8 mouse cellular contexts compared by ENCODE assay signal in the genomic region with DNA sequence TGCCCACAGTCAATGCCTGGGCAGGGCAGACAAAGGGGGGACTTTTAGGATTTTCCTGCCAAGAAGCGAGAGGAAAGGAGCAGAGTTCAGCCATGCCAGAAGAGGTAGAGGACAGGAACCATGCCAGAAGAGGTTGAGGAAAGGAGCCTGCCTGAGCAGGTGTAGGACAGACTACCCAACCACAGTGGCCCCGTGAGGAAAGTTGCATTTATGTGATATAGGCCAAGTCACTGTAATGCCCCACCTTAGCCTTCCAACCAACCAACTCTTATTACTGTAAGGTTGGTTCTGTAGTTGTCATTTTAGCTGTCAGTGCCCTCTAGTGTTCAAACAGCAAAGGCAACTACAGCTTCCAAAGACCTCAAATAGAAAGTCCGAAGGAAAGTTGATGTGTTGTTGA. TPM values are rescaled to one million over a fixed set of nuclear protein-coding genes. Genes with fewer than 3 reads are reported as not detected.
DNase-seq lines count a peak whose midpoint lies in the region; ATAC-seq and TF ChIP-seq lines count a peak whose summit lies in the region.

No protein-coding gene starts in this region.

- no peaks in the 10 kb centered on the region for H3K4me1 ChIP-seq in hindbrain, postnatal 0 days (ENCODE audit: insufficient read depth, low read length)
- H3K4me1 ChIP-seq in lung, embryonic 16.5 days (replicated peaks; ENCODE audit: control insufficient read depth, insufficient read depth, low read length) = no peaks in the 10 kb centered on the region
- H3K4me1 ChIP-seq in forebrain, embryonic 12.5 days = no peaks in the 10 kb centered on the region

- no peak for DNase-seq in frontal cortex, postnatal 10 days (ENCODE audit: low spot score in 2 of 2)
- peak; percentile 71 for DNase-seq in hindbrain, postnatal 0 days (ENCODE audit: low spot score)
- peak; percentile 19 for DNase-seq in telencephalon, adult 2 months (ENCODE audit: low read depth, low spot score)

- peak; percentile 44; the same call in 1 of the 2 replicates for ATAC-seq in frontal cortex, adult (ENCODE audit: low TSS enrichment)
- ATAC-seq in CD4-positive, CD25-positive, alpha-beta regulatory T cell, adult 4 months = peak; percentile 80
- ATAC-seq in common myeloid progenitor, adult 5-6 weeks (replicated peaks; ENCODE audit: low read depth, poor library complexity, severe bottlenecking) = peak; percentile 90
- no peak for ATAC-seq in hindbrain, postnatal 0 days
- ATAC-seq in lung, embryonic 16.5 days (ENCODE audit: low read depth) = no peak
- no peak for ATAC-seq in forebrain, embryonic 12.5 days (ENCODE audit: low FRiP score)

- no peak overlapping the region for H3K4me3 ChIP-seq in hindbrain, postnatal 0 days (ENCODE audit: low read length)
- no peak overlapping the region for H3K4me3 ChIP-seq in lung, embryonic 16.5 days (ENCODE audit: low read length)
- no peak overlapping the region for H3K4me3 ChIP-seq in forebrain, embryonic 12.5 days (replicated peaks)

- H3K27ac ChIP-seq in hindbrain, postnatal 0 days = no peak overlapping the region
- no peak overlapping the region for H3K27ac ChIP-seq in lung, embryonic 16.5 days (ENCODE audit: low read length)
- no peak overlapping the region for H3K27ac ChIP-seq in forebrain, embryonic 12.5 days

- H3K4me2 ChIP-seq in hindbrain, postnatal 0 days (ENCODE audit: low read depth, low read length) = no peak overlapping the region
- peak overlapping the region; percentile 34; the same call in 1 of the 2 replicates for H3K4me2 ChIP-seq in lung, embryonic 16.5 days (ENCODE audit: low read depth, low read length)
- no peak overlapping the region for H3K4me2 ChIP-seq in forebrain, embryonic 12.5 days

- no peaks in the 10 kb centered on the region for H3K36me3 ChIP-seq in hindbrain, postnatal 0 days (ENCODE audit: insufficient read depth, low read length)
- no peaks in the 10 kb centered on the region for H3K36me3 ChIP-seq in lung, embryonic 16.5 days (ENCODE audit: control insufficient read depth, insufficient read depth, low read length)
- no peaks in the 10 kb centered on the region for H3K36me3 ChIP-seq in forebrain, embryonic 12.5 days (replicated peaks)

- H3K9ac ChIP-seq in hindbrain, postnatal 0 days (replicated peaks; ENCODE audit: low read length) = no peak overlapping the region
- H3K9ac ChIP-seq in lung, embryonic 16.5 days (ENCODE audit: low read length) = no peak overlapping the region
- no peak overlapping the region for H3K9ac ChIP-seq in forebrain, embryonic 12.5 days

- peak; percentile 84 for TF ChIP-seq CTCF in hindbrain, postnatal 0 days (IDR thresholded peaks at IDR 0.05; ENCODE audit: low read depth)

- H3K27me3 ChIP-seq in hindbrain, postnatal 0 days (ENCODE audit: insufficient read depth, low read length) = no peaks in the 10 kb centered on the region
- H3K27me3 ChIP-seq in lung, embryonic 16.5 days (ENCODE audit: control insufficient read depth, insufficient read depth, low read depth, low read length) = no peaks in the 10 kb centered on the region
- H3K27me3 ChIP-seq in forebrain, embryonic 12.5 days = no peaks in the 10 kb centered on the region

- WGBS in hindbrain, postnatal 0 days = 60% methylated on average over 3 of the region's 3 CpGs
- WGBS in lung, embryonic 16.5 days = 47% methylated on average over 3 of the region's 3 CpGs
- 67% methylated on average over 3 of the region's 3 CpGs for WGBS in forebrain, embryonic 12.5 days

- H3K9me3 ChIP-seq in hindbrain, postnatal 0 days (ENCODE audit: low read length) = no peaks in the 10 kb centered on the region
- H3K9me3 ChIP-seq in lung, embryonic 16.5 days (ENCODE audit: control insufficient read depth, low read length) = no peaks in the 10 kb centered on the region
- no peaks in the 10 kb centered on the region for H3K9me3 ChIP-seq in forebrain, embryonic 12.5 days

RNA-seq across cellular contexts. Expression of a gene that starts 0.9 kb away (rescaled TPM):
- polyA plus RNA-seq in CD4-positive, CD25-positive, alpha-beta regulatory T cell, adult 4 months (2017; shearing (Covaris generic)) = 1 to 10 TPM; 3.2 to 4.8 TPM
- total RNA-seq in common myeloid progenitor, adult 5-6 weeks (2017) = 34.7 and 39.6 TPM in 2 replicates
- 0.26 TPM in 1 of 2 replicates, not detected in the other for total RNA-seq in hindbrain, postnatal 0 days (2014; rRNA removed)
- polyA plus RNA-seq in hindbrain, postnatal 0 days (2015; fragmentation: Nextera tagmentation; extraction: Ambion mirVana) = 0.23 TPM in 2 replicates
- 1.1 and 1.2 TPM in 2 replicates for polyA plus RNA-seq in lung, embryonic 16.5 days (2015; fragmentation: Nextera tagmentation; extraction: Ambion mirVana)
- polyA plus RNA-seq in forebrain, embryonic 12.5 days (2016; fragmentation: Nextera tagmentation; extraction: Ambion mirVana) = 0.28 and 0.53 TPM in 2 replicates

RNA-seq across cellular contexts. Expression of a gene that starts 17.0 kb away (rescaled TPM):
- polyA plus RNA-seq in CD4-positive, CD25-positive, alpha-beta regulatory T cell, adult 4 months (2017; shearing (Covaris generic)) = under 1 TPM; 0.27 to 0.28 TPM
- total RNA-seq in common myeloid progenitor, adult 5-6 weeks (2017) = 1.7 and 2.4 TPM in 2 replicates
- total RNA-seq in hindbrain, postnatal 0 days (2014; rRNA removed) = 0.21 TPM in 1 of 2 replicates, not detected in the other
- polyA plus RNA-seq in hindbrain, postnatal 0 days (2015; fragmentation: Nextera tagmentation; extraction: Ambion mirVana) = 0.06 and 0.08 TPM in 2 replicates
- polyA plus RNA-seq in lung, embryonic 16.5 days (2015; fragmentation: Nextera tagmentation; extraction: Ambion mirVana) = 0.11 TPM in 1 of 2 replicates, not detected in the other
- polyA plus RNA-seq in forebrain, embryonic 12.5 days (2016; fragmentation: Nextera tagmentation; extraction: Ambion mirVana) = not detected in 2 replicates

Comparison
In these comparisons a context has a peak if more than half of its experiments do, and no peak if none do; other contexts are left out.
1. ATAC-seq: peak in frontal cortex, adult (single experiment), CD4-positive, CD25-positive, alpha-beta regulatory T cell, adult 4 months (single experiment) and common myeloid progenitor, adult 5-6 weeks (single experiment); none in hindbrain, postnatal 0 days (single experiment), lung, embryonic 16.5 days (single experiment) and forebrain, embryonic 12.5 days (single experiment).
2. DNase-seq: peak in hindbrain, postnatal 0 days (single experiment) and telencephalon, adult 2 months (single experiment); none in frontal cortex, postnatal 10 days (0 of 2).